In genomic region chr14:27371669-27372076, GRCm38 (mm10) we compare ENCODE assay signal across 13 mouse cellular contexts. TPM values are rescaled to one million over a fixed set of nuclear protein-coding genes. Genes with fewer than 3 reads are reported as not detected.
DNase-seq lines count a peak whose midpoint lies in the region; ATAC-seq and TF ChIP-seq lines count a peak whose summit lies in the region.
"Had no signal": no experiment of that assay in that cellular context is flagged by ENCODE, and none has a peak within 500 bp of the region (broad histone marks: within the 10 kb centered on the region; RNA-seq: fewer than 3 reads in every experiment).

No protein-coding gene starts in this region.

- no peak overlapping the region for H3K4me3 ChIP-seq in heart, embryonic 15.5 days
- H3K4me3 ChIP-seq in heart, embryonic 11.5 days (ENCODE audit: low read depth, low read length), result no peak overlapping the region
- H3K4me3 ChIP-seq in small intestine, adult 2 months (ENCODE audit: low read depth, low read length), result no peak overlapping the region
- H3K4me3 ChIP-seq: liver, embryonic 13.5 days; midbrain, embryonic 15.5 days; neural tube, embryonic 13.5 days had no signal

- WGBS in heart, embryonic 15.5 days, result 55% methylated on average over 8 of the region's 8 CpGs
- WGBS in heart, embryonic 11.5 days (ENCODE audit: insufficient replicate concordance), result 62% methylated on average over 8 of the region's 8 CpGs
- 71% methylated on average over 8 of the region's 8 CpGs for WGBS in small intestine, adult 2 months

- TF ChIP-seq POLR2A in small intestine, adult 2 months (IDR thresholded peaks at IDR 0.05; ENCODE audit: low read depth, low read length), result no peak

- no peak for DNase-seq in cerebellum, postnatal 4 days (ENCODE audit: low spot score in 2 of 2)
- DNase-seq in cerebellum, postnatal 14 days, result peak; percentile 22 to 43
- no peak for DNase-seq in testis, postnatal 10 days (ENCODE audit: low spot score)
- DNase-seq in yolk sac, embryonic 10.5 days (ENCODE audit: low spot score), result no peak
- DNase-seq: embryo, embryonic 11 days; kidney, postnatal 25 days; liver, embryonic 13.5 days had no signal

- TF ChIP-seq CTCF in small intestine, adult 2 months (IDR thresholded peaks at IDR 0.05; ENCODE audit: extremely low read depth, insufficient read length, insufficient replicate concordance, low read depth, low read length), result no peak

- peaks cover 23% of the 10 kb centered on the region for H3K4me1 ChIP-seq in heart, embryonic 15.5 days (replicated peaks)
- H3K4me1 ChIP-seq in heart, embryonic 11.5 days (ENCODE audit: control insufficient read depth, insufficient read depth, low read length), result peaks cover 12% of the 10 kb centered on the region
- peaks cover 7% of the 10 kb centered on the region for H3K4me1 ChIP-seq in small intestine, adult 2 months (ENCODE audit: control insufficient read depth, insufficient read depth, insufficient read length, low read length)
- H3K4me1 ChIP-seq: midbrain, embryonic 15.5 days had no signal

- H3K4me2 ChIP-seq in heart, embryonic 15.5 days, result no peak overlapping the region
- no peak overlapping the region for H3K4me2 ChIP-seq in heart, embryonic 11.5 days
- H3K4me2 ChIP-seq: liver, embryonic 13.5 days; midbrain, embryonic 15.5 days; neural tube, embryonic 13.5 days had no signal

- ATAC-seq in cerebellum, adult (ENCODE audit: insufficient number of reproducible peaks, low FRiP score, low TSS enrichment), result peak; percentile 89
- ATAC-seq in heart, embryonic 15.5 days (replicated peaks; ENCODE audit: insufficient number of reproducible peaks, insufficient read depth, low FRiP score, low read depth), result no peak
- no peak for ATAC-seq in heart, embryonic 11.5 days (replicated peaks; ENCODE audit: insufficient number of reproducible peaks, low FRiP score, low TSS enrichment)
- ATAC-seq: midbrain, embryonic 15.5 days had no signal

- H3K9me3 ChIP-seq in heart, embryonic 15.5 days (replicated peaks), result no peaks in the 10 kb centered on the region
- no peaks in the 10 kb centered on the region for H3K9me3 ChIP-seq in heart, embryonic 11.5 days (replicated peaks; ENCODE audit: control insufficient read depth, low read length)
- H3K9me3 ChIP-seq: liver, embryonic 13.5 days; midbrain, embryonic 15.5 days; neural tube, embryonic 13.5 days had no signal

- H3K27ac ChIP-seq in heart, embryonic 15.5 days, result peak overlapping the region; percentile 27
- H3K27ac ChIP-seq in heart, embryonic 11.5 days (ENCODE audit: low read depth, low read length), result no peak overlapping the region
- peak overlapping the region; percentile 51 for H3K27ac ChIP-seq in small intestine, adult 2 months (ENCODE audit: insufficient read depth, low read depth, low read length)
- H3K27ac ChIP-seq: liver, embryonic 13.5 days; midbrain, embryonic 15.5 days; neural tube, embryonic 13.5 days had no signal

- H3K9ac ChIP-seq in heart, embryonic 15.5 days, result no peak overlapping the region
- no peak overlapping the region for H3K9ac ChIP-seq in heart, embryonic 11.5 days (ENCODE audit: low read depth, low read length)
- H3K9ac ChIP-seq: liver, embryonic 13.5 days; midbrain, embryonic 15.5 days; neural tube, embryonic 13.5 days had no signal

- H3K36me3 ChIP-seq in heart, embryonic 15.5 days, result no peaks in the 10 kb centered on the region
- no peaks in the 10 kb centered on the region for H3K36me3 ChIP-seq in heart, embryonic 11.5 days (ENCODE audit: control insufficient read depth, insufficient read depth, low read length)
- no peaks in the 10 kb centered on the region for H3K36me3 ChIP-seq in small intestine, adult 2 months (ENCODE audit: control insufficient read depth, insufficient read depth, low read length)
- H3K36me3 ChIP-seq: liver, embryonic 13.5 days; midbrain, embryonic 15.5 days; neural tube, embryonic 13.5 days had no signal

- H3K27me3 ChIP-seq in heart, embryonic 15.5 days, result no peaks in the 10 kb centered on the region
- H3K27me3 ChIP-seq in heart, embryonic 11.5 days (ENCODE audit: control insufficient read depth, insufficient read depth, low read length), result no peaks in the 10 kb centered on the region
- H3K27me3 ChIP-seq in small intestine, adult 2 months (ENCODE audit: control insufficient read depth, insufficient read depth, low read length), result no peaks in the 10 kb centered on the region
- H3K27me3 ChIP-seq: liver, embryonic 13.5 days; midbrain, embryonic 15.5 days; neural tube, embryonic 13.5 days had no signal

RNA-seq across cellular contexts. Expression of gene Fam208a, which starts 57.0 kb away (rescaled TPM):
- polyA plus RNA-seq in heart, embryonic 15.5 days (2015; fragmentation: Nextera tagmentation; extraction: Ambion mirVana), result 9.1 and 9.4 TPM in 2 replicates
- 9.5 and 12.3 TPM in 2 replicates for polyA plus RNA-seq in heart, embryonic 11.5 days (2014; fragmentation: Nextera tagmentation; extraction: Ambion mirVana)
- polyA plus RNA-seq in small intestine, adult 2 months (2012; rRNA removed), result 1.2 and 1.8 TPM in 2 replicates

Comparison
In these comparisons a context has a peak if more than half of its experiments do, and no peak if none do; other contexts are left out.
1. DNase-seq: peak in cerebellum, postnatal 14 days (2 of 2); none in cerebellum, postnatal 4 days (0 of 2), testis, postnatal 10 days (single experiment) and yolk sac, embryonic 10.5 days (single experiment).